Comparison of ENCODE assay signal across 8 mouse cellular contexts in the genomic region with DNA sequence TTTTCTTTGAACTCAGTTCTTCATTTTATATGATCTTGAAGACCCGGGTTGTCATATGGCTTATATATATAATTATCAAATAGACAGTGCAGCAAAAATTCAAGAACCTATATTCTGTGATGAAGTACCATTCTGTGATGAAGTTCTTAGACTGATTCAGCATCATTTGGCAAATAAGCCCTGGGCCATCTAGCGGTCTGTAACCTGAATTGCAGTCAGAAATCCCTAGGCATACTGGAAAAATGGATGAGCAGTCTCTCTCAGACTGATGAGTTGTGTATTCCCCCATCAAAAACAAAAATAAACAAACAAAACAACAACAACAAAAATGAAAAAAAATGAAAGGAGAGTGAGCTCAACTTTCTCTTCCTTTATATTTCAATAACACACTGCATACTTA.
DNase-seq lines count a peak whose midpoint lies in the region; ATAC-seq and TF ChIP-seq lines count a peak whose summit lies in the region.

No protein-coding gene starts in this region.

- TF ChIP-seq CTCF in layer of hippocampus, adult 2 months (conservative IDR thresholded peaks at IDR 0.05), result peak; percentile 86

- DNase-seq in cerebellum, postnatal 14 days, result peak; percentile 7 to 10
- DNase-seq in cerebellum, adult 11-12 months, result no peak
- peak in 1 of 2 experiments; percentile 30 for DNase-seq in layer of hippocampus, adult 2 months (ENCODE audit: low spot score in 2 of 2)
- no peak for DNase-seq in layer of hippocampus, adult 9-11 months
- DNase-seq in 3T3-L1 (ENCODE audit: low read depth, low spot score) (peak; percentile 68), R1 (ENCODE audit: low read depth, low spot score) (peak; percentile 42)
- no peak for DNase-seq in spleen, postnatal 14 days (ENCODE audit: low spot score in 2 of 2)

- H3K27ac ChIP-seq in layer of hippocampus, adult 2 months, result no peak overlapping the region

- H3K4me3 ChIP-seq in layer of hippocampus, adult 2 months, result no peak overlapping the region

- no peak for ATAC-seq in monocyte, adult 5-6 weeks (replicated peaks; ENCODE audit: insufficient number of reproducible peaks, low FRiP score, low TSS enrichment, poor library complexity, severe bottlenecking)

Comparison
In these comparisons a context has a peak if more than half of its experiments do, and no peak if none do; other contexts are left out.
1. DNase-seq: peak in cerebellum, postnatal 14 days (2 of 2), 3T3-L1 (single experiment) and R1 (single experiment); none in cerebellum, adult 11-12 months (single experiment), layer of hippocampus, adult 9-11 months (single experiment) and spleen, postnatal 14 days (0 of 2).